Mouse (Mus musculus) thymus, adult 2 months (tissue): Measurements from ENCODE around the gene Hcfc1r1. TPM values are rescaled to one million over a fixed set of nuclear protein-coding genes. Genes with fewer than 3 reads are reported as not detected.
A peak's percentile ranks its signal among the peaks of the same experiment; 100 is the strongest.

Source experiments
- DNase-seq: peaks from one replicate; pipeline ENCODE4 v3.0.0; 2021
- H3K27ac ChIP-seq: fragments of 200-500 bp; 2 replicates; pipeline ENCODE4 v1.5.1; 2012; ENCODE audit warnings: low read length, control low read depth; ENCODE audit not compliant: control insufficient read depth, insufficient read depth
- H3K27me3 ChIP-seq: fragments of 200-500 bp; 2 replicates; pipeline ENCODE4 v1.6.1; 2012; ENCODE audit warnings: mild to moderate bottlenecking, low read length, moderate library complexity, mixed read lengths; ENCODE audit not compliant: control insufficient read depth, insufficient read depth
- H3K36me3 ChIP-seq: fragments of 200-500 bp; 2 replicates; pipeline ENCODE4 v1.6.1; 2012; ENCODE audit warnings: mild to moderate bottlenecking, low read length, moderate library complexity; ENCODE audit not compliant: control insufficient read depth, insufficient read depth
- H3K4me1 ChIP-seq: fragments of 200-500 bp; replicated peaks from 2 replicates; pipeline ENCODE4 v1.6.1; 2012; ENCODE audit warnings: low read length; ENCODE audit not compliant: control insufficient read depth, insufficient read depth
- H3K4me3 ChIP-seq: fragments of 200-500 bp; 2 replicates; pipeline ENCODE4 v1.5.1; 2012; ENCODE audit warnings: mild to moderate bottlenecking, low read length, control low read depth, moderate library complexity; ENCODE audit not compliant: control insufficient read depth, insufficient read depth
- CTCF ChIP-seq: fragments of 200-500 bp; IDR thresholded peaks from 2 replicates; pipeline ENCODE4 v1.5.1; 2012; ENCODE audit warnings: mild to moderate bottlenecking, control low read depth, low read length, moderate library complexity, borderline replicate concordance; ENCODE audit not compliant: control insufficient read depth, poor library complexity, insufficient read depth; ENCODE audit errors: extremely low read depth
- POLR2A ChIP-seq: fragments of 200-500 bp; IDR thresholded peaks from 2 replicates; pipeline ENCODE4 v1.6.1; 2012; ENCODE audit warnings: mild to moderate bottlenecking, low read length, control low read depth, moderate library complexity; ENCODE audit not compliant: control insufficient read depth, poor library complexity, insufficient read depth; ENCODE audit errors: extremely low read depth
- WGBS: fragments of 180-500 bp; shearing (Covaris S2); methylation state at CpG from one replicate; pipeline ENCODE4 v1.1.7; 2018; 5-methylcytosine and 5-hydroxymethylcytosine counted together
- polyA plus RNA-seq: library from polyadenylated mRNA; depleted of rRNA; stranded (reverse); fragments of >200 nt; gene quantifications from 2 replicates; pipeline ENCODE4 v1.2.3, GENCODE M21; 2012

Gene Hcfc1r1
- polyA plus RNA-seq, 1 experiment: 192 TPM

DNA sequence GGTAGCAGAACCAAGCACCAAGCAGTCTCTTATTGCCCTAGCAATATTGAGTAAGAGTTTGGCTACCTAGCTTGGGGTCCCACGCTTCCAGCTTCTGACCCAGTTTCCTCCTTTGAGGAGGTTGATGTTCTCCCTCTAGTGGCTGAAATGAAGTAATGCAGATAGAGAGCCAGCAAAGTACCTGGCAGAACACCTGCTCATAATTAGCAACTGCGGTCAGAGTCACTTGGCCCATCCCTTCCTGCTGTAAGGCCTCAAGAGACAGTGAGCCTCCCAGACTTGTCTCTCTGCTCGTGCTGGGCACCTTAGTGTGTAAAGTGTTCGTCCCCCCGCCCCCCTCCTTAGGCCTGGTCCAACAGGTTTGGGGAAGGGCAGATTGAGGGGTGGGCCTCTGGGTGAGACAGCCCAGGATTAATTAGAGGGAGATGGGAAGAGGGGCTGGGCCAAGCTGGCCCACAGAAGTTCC is 8.8 kb upstream of the Hcfc1r1 start:
- Histone ChIP-seq H3K4me1 (peaks cover 10% of the 10 kb centered on the region; the same call in 1 of the 2 replicates), H3K27me3 (peaks cover 5% of the 10 kb centered on the region; the same call in 1 of the 2 replicates), H3K4me3 (no peak overlapping the region), H3K27ac (no peak overlapping the region), H3K36me3 (peaks cover 6% of the 10 kb centered on the region; the same call in 1 of the 2 replicates)
- DNase-seq: peak; percentile 21
- TF ChIP-seq CTCF (peak; percentile 52; the same call in 1 of the 2 replicates), POLR2A (no peak)
- 39% methylated on average over 5 of the region's 5 CpGs for WGBS

DNA sequence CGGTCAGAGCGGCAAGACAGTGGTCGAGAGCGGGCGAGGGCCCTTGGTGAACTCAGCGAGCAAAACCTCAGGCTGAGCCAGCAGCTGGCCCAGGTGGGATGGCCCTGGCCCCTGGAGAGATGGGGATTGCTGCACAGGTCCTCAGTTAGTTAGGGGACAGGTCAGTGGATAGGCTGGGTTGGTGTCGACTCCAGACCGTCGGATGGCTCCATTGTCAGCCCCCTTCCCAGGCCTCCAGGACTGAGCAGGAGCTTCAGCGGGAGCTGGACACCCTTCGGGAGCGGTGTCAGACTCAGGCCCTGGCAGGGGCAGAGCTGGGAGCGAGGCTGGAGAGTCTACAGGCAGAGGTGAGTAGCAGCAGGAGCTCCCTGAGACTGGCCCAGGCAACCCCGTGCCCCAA is 7.9 kb upstream of the Hcfc1r1 start:
- Histone ChIP-seq H3K36me3 (peaks cover 6% of the 10 kb centered on the region; the same call in 1 of the 2 replicates), H3K4me1 (peaks cover 7% of the 10 kb centered on the region; the same call in 1 of the 2 replicates), H3K27ac (no peak overlapping the region), H3K4me3 (no peak overlapping the region), H3K27me3 (peaks cover 1% of the 10 kb centered on the region; the same call in 1 of the 2 replicates)
- TF ChIP-seq POLR2A (no peak), CTCF (no peak)
- DNase-seq: no peak
- 94% methylated on average over 14 of the region's 14 CpGs for WGBS

DNA sequence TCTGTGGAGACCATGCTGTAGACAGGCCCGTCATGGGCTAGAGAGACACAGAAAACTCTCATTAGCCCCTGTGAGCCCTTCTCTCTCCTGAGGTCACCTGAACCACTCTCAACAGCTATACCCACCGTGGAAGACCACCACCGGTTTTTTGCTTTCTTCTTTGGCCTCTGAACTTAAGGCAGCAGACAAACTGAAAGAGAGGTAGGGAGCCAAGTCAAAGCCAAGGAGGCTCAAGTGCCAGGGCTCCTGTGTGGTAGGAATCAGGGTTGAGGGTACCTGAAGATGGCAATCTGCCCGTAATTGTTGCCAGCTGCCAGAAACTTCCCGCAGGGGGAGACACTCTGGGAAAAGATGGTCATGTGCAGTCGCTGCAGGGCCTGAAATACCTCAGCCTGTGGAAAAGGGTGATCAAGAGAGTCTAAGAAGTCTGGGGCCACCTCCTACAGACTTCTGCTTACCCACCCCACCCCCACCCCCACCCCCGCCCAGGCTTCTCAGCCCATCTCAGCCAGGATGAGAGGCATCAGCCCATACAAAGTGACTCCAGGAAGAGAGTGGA is 2.8 kb upstream of the Hcfc1r1 start:
- Histone ChIP-seq H3K27me3 (no peaks in the 10 kb centered on the region), H3K27ac (no peak overlapping the region), H3K4me1 (peaks cover 6% of the 10 kb centered on the region), H3K4me3 (no peak overlapping the region), H3K36me3 (peaks cover 6% of the 10 kb centered on the region; the same call in 1 of the 2 replicates)
- TF ChIP-seq POLR2A (no peak), CTCF (no peak)
- no peak for DNase-seq
- WGBS: 98% methylated on average over 7 of the region's 7 CpGs

DNA sequence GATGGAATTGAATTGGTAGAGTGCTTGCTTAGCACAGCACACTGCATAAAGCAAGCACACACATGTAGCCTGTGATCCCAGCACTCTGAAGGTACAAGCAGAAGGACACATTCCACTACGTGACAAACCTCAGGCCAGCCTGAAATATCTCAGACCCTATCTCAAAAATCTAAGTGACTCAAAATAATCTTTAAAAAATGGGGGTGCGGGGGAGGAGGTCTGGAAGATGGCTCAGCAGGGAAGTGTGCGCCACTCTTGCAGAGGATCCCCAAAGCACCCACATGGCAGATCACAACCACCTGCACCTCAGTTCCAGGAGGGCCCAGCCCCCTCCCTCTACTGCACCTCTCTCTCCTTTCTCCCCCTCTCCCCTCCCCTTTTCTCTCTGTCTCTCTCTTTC is 1.9 kb upstream of the Hcfc1r1 start:
- 94% methylated on average over 3 of the region's 3 CpGs for WGBS
- H3K36me3 ChIP-seq: peaks cover 6% of the 10 kb centered on the region; the same call in 1 of the 2 replicates
- DNase-seq: no peak
- H3K4me1 ChIP-seq: peaks cover 15% of the 10 kb centered on the region
- H3K27me3 ChIP-seq: peaks cover 2% of the 10 kb centered on the region; the same call in 1 of the 2 replicates
- TF ChIP-seq POLR2A (no peak), CTCF (no peak)
- no peak overlapping the region for H3K27ac ChIP-seq
- H3K4me3 ChIP-seq: no peak overlapping the region

DNA sequence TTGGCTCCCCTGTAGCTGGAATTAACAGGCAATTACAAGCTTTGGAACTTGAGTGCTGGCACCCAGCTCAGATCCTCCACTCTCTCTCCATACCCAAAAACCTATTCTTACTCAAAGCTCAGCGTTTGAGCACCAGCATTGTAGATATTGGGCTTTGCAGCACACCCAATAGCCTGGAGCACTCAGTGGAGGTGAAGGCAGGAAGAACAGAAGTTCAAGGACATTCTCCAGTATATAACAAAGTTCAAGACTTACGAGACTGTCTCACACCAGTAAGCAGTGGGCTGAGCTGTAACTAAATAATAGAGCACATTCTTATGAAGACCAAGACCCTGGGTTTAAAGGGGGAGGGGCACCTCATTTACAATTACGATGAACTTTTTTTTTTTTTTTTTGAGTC is 635 bp upstream of the Hcfc1r1 start:
- Histone ChIP-seq H3K4me1 (peaks cover 21% of the 10 kb centered on the region), H3K4me3 (no peak overlapping the region), H3K27me3 (peaks cover 3% of the 10 kb centered on the region; the same call in 1 of the 2 replicates), H3K27ac (no peak overlapping the region), H3K36me3 (peaks cover 6% of the 10 kb centered on the region; the same call in 1 of the 2 replicates)
- 59% methylated on average over 3 of the region's 3 CpGs for WGBS
- no peak for TF ChIP-seq CTCF
- no peak for TF ChIP-seq POLR2A
- DNase-seq: no peak

DNA sequence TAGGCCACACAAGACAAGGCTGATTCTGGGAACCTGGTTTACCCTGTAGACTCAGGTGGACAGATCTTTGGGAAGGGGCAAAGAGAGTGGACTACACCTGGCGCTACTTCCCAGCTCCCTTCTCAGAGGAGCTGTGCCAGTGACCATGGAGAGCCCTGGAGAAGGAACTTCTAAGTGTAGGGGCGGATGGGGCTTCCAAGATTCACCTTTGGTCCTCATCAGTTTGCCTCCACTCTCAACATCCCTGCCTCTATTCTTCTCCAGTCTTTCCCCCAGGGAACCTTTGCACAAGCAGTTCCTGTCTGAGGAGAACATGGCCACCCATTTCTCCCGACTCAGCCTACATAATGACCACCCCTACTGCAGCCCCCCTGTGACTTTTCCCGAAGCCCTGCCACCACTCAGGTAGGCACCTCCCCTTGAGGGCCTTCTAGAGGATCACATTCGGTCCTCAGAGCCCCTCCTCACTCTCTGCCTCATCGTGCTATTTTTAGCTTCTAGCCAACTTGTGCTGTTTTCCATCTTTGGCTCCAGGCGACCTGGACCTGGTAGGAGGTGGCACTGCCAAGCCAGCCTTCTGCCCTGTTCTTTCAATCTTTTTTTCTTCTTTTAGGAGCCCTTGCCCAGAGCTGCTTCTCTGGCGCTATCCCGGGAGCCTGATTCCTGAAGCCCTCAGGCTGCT is 1.0 kb downstream of the Hcfc1r1 start:
- DNase-seq: no peak
- peak overlapping the region; percentile 77; the same call in 1 of the 2 replicates for H3K4me3 ChIP-seq
- H3K36me3 ChIP-seq: no peaks in the 10 kb centered on the region
- no peak overlapping the region for H3K27ac ChIP-seq
- H3K27me3 ChIP-seq: peaks cover 4% of the 10 kb centered on the region; the same call in 1 of the 2 replicates
- peaks cover 21% of the 10 kb centered on the region for H3K4me1 ChIP-seq
- 65% methylated on average over 9 of the region's 9 CpGs for WGBS
- TF ChIP-seq POLR2A: no peak
- TF ChIP-seq CTCF: no peak
